Mouse (Mus musculus): ENCODE measurements at regions not wholly inside any gene's neighbourhood (a gene's known extent, or its start where the extent isn't known, plus 50 kb on each side); places are given as distances from the start of the nearest gene placed in this dataset.
A peak's percentile ranks its signal among the peaks of the same experiment; 100 is the strongest.

DNA sequence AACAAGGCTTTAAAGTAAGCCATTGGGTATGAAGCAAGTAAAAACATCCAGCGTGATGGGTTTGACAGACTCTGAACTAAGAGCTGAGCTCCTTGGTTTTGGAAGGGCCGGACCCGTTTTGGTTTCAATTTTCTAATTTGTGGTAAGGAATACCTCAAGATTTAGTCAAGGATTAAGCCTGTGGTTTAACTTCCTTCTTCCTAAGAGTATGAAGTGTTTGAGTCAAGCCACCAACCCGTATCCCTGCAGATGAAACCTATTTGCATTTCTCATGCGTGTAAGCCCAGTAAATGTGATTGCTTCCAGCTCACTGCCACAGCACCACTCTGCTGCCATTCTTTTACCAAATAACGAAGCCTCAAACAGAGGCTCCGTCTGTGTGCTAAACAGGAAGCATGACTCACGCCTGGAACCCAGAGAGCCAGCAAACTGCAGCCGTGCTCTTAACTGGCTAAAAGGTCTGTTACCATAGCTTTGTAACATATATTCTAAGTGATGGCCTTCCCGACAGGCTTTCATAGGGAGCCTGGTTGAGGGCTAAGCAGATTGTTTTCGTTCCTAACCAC lies 149.7 kb downstream of the Etv1 start:
- DNase-seq (ENCODE audit: low read depth, low spot score) = no peak

DNA sequence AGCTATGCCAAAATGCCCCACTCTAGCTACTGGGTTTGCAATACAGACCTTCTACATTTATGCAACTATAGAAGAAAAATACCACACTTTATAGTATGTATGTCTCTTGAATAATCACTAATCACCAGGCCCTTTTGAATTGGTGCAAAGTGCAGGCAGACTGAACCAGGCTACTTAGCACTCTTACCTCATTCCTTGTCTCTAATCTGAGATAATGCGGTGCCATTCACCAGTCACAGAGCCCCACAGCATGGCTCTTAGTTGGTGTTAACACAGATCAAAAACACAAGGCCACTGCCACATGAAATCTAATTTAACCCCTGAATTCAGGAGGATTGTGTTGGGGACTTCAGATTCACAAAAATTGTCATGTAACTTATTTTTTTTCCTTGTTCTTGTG lies 150.5 kb downstream of the Etv1 start:
- DNase-seq (ENCODE audit: low read depth, low spot score) = no peak

DNA sequence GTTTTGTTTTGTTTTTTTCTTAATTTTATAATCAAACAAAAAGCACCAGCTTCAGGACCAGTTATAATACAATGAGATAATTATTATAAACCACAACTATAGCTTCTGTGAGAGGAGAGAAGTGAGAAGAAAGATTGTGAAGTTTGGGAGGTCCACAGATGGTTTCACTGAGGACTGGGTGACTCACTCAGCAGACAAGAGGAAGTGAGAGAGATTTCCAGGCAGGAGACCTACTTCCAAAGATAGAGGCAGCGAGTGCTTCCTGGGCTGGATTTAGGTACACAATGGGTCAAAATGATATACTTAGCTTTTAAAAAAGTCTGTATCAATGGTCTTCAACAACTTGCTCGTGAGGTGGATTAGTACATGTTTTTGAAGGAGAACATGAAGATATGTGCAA lies 152.6 kb downstream of the Etv1 start:
- DNase-seq (ENCODE audit: low read depth, low spot score) = no peak

DNA sequence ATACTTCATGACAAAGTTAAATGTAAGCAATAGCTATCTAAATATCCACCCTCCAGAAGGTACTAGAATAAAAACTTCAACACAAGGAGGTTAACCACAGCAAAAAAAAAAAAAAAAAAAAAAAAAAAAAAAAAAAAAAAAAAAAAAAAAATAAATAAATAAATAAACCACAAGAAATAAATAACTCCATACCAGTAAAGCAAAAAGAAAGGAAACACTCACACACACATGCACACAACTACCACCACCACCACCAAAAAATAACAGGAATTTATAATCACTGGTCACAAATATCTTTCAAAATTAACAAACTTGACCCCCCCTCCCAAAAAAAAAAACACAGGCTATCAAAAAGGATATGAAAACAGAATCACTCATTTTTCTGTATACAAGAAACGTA lies 180.4 kb downstream of the Etv1 start:
- no peak for DNase-seq (ENCODE audit: low read depth, low spot score)

DNA sequence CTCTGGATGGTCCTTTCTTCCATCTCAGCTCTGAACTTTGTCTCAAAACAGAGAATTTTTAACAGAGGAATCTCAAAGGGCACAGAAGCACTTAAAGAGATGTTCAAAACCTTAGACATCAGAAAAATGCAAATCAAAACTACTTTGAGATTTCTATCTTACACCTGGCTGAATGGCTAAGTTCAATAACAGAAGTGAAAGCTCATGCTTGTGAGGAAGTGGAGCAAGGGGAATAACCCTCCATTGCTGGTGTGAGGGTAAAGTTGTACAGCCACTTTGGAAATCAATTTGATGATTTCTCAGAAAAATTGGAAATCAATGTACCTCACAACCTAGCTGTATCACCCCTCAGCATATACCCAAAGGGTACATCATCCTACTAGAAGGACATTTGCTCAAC lies 183.1 kb downstream of the Etv1 start:
- no peak for DNase-seq (ENCODE audit: low read depth, low spot score)

DNA sequence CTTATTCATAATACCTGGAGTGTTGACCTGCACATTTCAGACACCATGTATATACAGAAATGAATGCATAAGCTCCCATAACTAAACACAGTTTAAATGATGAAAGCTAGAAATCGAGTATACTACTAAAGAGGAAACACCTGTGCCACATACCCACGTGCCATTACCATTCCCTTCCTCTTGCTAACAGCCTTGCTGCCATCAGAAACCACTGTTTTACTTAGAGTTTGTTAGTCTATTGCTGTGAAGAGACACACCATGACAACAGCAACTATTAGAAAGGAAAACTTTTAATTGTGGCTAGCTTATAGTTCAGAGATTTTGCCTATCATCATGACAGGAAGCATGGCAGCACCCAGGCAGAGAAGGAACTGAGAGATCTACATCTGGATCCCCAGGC lies 191.2 kb downstream of the Etv1 start:
- no peak for DNase-seq (ENCODE audit: low read depth, low spot score)

DNA sequence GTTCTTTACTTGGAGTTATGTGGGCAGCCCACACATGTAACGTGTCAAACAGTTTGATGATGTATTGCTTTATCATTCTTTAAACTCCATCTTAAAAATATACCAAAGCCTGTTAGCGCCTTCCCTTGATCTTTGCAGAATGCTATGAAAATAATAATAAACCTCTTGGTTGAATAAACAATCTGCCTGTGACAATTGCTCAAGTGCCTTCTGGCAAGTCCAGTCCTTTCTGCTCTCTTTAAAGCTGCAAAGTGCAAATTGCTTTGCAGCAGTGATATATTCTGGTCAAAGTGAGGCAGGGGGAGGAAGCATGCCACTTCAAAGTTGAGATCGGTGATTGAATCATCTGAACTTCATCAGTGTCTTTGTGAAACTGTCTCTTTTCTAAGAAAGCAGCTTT lies 193.0 kb downstream of the Etv1 start:
- DNase-seq (ENCODE audit: low read depth, low spot score) = no peak

DNA sequence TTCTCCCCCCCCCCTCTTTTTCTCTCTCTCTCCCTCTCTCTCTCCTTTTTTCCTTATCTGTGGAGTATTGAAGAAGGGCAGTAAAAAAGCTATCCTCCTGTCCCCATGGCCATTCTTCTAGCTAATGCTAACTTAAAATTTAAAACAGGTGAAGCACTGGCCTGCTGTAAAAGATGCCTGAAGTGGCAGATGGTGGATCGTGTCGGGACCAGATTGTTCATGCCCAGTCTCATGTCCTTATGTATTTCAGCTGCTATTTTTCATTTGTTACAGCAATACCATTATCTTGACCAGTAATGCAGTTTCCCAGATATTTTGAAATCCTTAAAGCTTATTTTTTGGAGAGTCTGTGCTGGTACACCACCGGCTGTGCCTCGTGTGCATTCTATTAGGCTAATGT lies 196.3 kb downstream of the Etv1 start:
- no peak for DNase-seq (ENCODE audit: low read depth, low spot score)

DNA sequence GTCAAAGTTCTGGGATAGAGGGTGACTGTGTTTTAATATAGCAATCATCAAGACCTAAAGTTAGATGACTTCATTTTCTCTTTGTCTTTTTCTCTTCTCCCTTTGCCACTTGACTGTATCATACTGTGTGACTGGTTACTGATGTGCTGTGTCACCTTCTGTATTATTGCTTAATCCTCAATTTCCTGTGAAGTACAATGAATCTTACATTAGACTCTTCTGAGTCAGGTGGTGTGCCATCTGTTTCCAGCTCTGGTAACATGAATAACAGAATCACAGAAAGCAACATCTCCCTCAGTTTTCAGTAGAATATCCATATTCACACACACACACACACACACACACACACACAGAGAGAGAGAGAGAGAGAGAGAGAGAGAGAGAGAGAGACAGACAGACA lies 203.2 kb downstream of the Etv1 start:
- DNase-seq (ENCODE audit: low read depth, low spot score) = no peak

DNA sequence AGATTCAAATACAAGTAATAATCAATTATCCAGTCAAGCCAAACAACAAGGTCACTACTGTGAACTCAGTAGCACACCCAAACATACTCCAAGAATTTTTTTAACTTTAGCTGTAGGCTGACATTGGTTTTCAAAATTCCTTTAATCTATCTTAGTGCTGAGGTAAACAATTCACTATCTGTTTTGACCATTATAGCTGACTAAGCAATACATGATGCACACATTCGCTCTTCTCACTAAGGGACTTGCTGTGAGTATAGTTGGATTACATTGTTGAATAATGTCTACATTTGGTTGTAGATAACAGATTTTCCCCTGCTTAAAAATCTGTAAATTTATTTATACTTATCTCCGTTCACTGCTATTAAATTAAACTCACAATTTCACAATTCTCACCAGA lies 206.7 kb downstream of the Etv1 start:
- no peak for DNase-seq (ENCODE audit: low read depth, low spot score)

DNA sequence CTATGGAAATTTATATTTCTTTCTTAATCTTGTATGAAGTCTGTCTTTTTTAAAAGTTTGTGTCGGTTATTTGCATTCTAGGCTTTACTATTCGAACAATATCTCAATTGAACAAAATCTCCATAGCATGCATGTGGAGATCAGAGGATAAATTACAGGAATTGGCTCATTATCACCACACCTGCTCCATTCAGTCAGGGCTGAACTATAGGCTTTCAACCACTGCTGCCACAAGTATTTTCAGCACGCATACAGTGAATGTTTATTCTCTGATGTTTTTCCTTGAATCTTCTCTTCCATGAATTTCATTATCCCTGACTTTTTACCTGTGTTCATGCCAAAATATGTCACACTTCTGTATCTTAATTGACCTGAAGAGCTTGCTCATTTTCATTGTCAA lies 207.2 kb downstream of the Etv1 start:
- no peak for DNase-seq (ENCODE audit: low read depth, low spot score)

DNA sequence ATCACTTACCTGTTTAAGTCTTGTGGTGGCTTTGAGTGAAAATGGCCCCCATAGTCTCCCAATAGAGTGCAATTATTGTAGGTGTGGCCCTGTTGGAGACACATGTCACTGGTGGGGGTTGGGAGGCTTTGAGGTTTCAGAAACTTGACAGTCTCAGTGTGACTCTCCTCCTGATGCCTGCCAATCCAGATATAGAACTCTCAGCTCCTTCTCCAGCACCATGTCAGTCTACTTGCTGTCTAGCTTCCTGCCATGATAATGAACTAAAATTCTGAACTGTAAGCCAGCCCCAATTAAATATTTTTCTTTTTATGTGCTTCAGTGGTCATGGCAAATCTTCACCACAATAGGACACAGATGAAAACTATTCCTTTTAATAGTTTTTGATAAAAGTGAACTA lies 208.1 kb downstream of the Etv1 start:
- no peak for DNase-seq (ENCODE audit: low read depth, low spot score)

DNA sequence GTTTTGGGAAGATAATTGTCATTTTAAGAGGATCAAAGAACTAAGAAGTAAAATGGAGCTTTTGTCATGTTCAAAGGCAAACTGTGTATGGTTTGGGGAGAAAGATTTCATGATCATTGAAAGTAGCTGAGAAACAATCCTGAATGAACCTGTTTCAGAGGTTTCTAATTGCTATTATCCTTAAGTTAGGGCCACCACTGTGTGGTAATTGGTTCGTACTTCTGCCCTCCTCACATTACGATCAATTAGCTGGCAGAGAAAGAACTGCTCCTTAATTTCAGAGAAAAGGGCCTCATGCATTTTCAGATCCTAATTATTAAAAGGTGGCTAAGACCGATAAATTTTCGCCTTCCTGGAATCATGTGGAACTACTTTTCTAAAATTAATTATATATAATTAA lies 208.6 kb downstream of the Etv1 start:
- no peak for DNase-seq (ENCODE audit: low read depth, low spot score)

DNA sequence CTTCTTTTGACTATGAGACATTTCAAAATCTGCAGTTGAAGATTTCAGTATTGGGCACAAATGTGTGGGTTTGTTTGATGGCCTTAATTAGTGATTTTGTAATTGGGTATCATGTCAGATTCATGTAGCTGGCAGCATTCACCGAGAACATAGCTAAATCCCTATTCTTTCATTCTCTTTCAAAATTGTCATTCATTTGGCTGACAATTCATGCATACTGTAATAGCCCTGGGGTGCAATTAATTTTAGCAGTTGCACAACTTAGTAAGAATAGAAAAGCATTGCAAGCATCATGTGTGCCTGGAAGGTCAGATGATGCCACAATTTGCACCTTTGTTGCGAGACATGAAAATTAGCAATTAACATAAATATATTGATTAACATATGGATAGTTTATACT lies 248.0 kb downstream of the Etv1 start:
- DNase-seq (ENCODE audit: low read depth, low spot score) = peak; percentile 6

DNA sequence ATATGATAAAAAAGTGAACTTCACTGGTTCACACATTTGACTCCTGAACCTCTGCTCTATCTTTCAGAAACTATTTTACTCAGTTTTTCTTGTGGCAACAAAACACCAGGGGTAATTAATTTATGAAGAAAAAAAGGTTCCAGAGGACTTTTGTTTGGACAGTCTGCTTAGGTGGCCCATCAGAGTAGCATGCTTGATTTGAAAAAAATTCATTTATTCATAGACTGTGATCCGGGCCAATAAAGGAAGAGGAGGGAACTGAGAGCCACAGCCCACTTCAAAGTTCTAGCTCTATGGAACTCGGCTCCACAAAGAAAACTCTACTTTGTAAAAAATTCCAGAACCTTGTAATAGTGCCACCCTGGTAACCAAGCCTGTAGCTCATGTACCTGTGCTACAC lies 248.8 kb downstream of the Etv1 start:
- DNase-seq (ENCODE audit: low read depth, low spot score) = no peak

DNA sequence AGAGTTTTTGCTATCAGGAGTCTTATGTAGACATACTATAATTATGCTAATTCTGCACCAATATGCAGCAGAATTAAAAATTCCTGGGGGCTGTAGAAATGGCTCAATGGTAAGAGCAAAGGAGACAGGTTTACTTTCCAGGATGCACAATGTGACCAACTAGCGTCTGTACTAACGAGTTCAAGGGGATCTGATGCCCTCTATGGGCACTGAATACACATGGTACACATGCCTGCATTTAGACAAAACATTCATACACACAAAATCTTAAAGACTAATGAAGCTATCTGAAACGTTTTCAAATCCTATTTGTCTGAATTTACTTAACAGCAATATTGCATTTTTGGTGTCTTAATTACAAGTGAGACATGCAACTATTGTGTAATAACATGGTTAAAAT lies 254.8 kb downstream of the Etv1 start:
- no peak for DNase-seq (ENCODE audit: low read depth, low spot score)

DNA sequence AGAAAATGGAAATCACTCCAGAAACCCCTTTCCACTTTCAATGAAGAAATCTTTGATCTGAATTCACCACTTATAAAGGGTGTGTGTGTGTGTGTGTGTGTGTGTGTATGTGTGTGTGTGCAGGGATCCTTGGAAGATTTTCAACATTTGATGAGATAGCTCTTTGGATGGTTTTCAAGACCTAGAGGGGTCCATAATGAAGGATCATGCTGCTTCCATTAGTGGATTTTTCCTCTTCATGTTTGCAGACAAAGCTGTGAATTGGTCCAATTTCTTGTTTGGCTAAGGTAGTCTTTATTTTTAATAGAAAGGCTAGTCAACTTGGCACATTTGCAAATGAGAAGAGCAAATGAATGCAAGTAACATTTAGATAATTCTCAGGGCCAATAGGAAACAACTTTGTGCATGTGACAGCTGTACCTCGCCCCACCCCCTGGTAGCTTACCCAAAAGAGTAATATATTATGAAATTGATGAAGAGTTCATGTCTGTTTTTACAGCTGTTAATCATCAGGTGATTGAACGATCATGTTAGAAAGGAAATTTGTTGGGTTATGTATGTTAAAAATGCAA lies 257.4 kb downstream of the Etv1 start:
- DNase-seq (ENCODE audit: low read depth, low spot score) = no peak

DNA sequence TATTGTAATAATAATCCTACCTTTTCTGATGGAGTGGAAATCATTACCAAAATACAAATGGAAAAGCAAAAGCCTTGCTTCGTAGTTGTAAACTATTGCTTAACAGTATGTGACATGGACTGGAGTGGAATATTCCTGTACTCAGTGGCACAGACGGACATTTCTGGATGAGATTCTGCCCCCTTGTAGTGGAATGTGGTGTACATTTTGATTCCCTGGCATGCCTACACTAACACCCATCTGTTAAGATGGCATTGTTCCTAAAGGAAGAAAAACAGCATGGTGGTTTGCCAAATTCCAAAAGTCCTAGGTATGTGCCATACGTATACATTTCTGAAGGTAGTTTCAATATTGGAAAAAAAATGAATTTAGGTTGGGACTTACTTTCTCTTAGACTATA lies 258.9 kb downstream of the Etv1 start:
- no peak for DNase-seq (ENCODE audit: low read depth, low spot score)

DNA sequence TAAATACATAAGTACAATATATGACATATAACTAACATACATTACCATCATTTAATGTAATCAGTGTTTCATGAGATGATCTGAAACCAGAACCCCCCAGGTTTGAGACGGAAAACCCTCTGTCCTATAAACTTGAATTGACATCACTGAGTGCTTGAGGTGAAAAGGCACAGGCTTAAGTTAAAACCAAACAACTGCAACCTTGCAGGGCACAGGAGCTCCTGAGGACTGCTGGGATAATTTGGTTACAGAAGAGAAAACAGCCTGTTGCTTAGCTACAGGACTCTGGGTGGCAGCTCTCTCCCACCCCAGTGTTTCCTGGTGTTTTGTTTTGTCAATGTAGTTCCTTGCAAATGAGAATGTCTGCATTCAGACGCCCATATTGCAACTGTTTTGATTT lies 259.5 kb downstream of the Etv1 start:
- DNase-seq (ENCODE audit: low read depth, low spot score) = no peak

DNA sequence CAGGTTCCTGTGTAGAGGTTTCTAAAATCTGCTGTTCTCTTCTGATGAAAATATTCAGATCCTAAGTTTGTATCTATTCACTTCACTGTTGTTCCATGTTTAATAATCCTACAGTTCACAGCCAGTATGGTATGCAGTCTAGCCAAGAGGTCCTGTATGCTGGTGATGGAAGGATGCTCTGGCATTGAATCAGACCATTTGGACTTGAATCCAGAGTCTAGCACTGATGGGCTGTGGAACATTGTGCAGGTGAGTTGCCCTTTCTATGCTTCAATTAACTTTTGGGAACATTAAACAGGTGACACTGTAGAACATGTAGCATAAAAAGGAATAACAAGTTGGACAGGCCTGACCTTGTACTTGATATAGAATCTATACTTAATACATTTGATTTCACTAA lies 267.9 kb downstream of the Etv1 start:
- no peak for DNase-seq (ENCODE audit: low read depth, low spot score)

DNA sequence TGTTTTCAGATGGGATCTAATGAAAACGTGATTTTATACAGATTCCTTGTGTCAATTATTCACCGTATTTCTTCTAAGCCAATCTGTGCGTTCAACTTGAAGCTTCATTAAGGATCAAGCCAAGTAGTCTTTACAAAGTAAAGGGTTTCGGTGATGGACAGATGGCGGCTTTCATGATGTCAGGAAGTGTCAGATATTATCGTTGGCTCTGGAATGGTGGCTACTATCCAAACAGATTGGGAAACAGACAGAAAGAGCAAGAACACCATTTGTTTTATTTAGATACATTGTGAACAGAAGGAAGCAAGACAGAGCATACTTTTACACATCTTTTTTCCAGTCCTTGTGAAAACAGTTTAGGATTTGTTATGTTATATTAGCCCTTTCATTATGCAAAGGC lies 269.3 kb downstream of the Etv1 start:
- no peak for DNase-seq (ENCODE audit: low read depth, low spot score)

DNA sequence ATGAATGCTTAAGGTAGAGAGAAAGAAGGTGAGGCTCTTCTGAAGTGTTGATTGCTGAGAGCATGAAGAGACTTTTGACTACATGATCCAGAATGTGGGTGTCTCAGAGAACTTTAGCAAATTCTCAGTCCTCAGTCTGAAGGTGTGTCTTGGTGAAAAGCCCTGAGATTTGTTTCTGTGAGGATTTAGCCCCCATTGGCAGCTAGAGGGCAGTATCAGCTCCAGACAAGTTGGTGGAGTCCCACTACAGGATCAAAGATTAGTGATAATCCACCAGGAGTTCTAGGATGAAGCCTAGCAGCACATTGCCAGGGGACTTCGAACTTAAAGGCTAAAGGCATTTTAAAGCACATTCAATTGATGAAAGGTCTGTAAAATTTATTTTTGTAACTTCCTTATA lies 269.8 kb downstream of the Etv1 start:
- DNase-seq (ENCODE audit: low read depth, low spot score) = no peak

DNA sequence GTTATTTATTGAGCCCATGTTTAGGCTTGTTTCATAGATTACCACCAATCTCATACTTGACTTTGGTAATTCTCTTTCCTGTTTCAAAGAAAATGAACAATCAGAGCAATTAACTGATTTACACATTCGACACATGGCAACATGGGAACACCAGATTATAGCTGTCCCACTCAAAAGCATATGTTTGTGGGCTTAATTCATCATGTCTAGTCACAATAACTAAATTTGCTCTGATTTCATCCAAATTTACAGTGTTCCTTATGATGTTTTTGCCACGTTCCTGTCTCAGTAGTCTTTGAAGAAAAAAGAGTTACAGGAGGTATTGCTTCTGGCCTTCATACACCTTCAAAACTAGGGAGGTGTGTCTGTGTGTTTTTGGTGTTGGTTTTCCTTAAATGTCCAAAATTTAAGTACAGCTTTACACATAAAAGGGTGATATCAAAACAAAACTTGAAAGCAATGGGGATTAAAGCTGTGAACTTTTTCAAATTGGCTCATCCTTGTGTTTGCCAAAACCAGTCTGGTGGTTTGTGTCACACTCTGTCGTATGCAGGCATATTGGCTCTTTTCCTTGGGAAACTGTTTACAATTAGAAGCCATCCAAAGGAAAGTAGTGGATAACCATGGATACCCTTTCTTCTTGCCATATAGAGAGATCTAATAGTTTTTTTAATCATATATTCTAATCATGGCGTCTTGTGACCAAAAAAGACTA lies 291.3 kb downstream of the Etv1 start:
- DNase-seq (ENCODE audit: low read depth, low spot score) = no peak

Measured in retina, adult 2 months (tissue).